Mouse (Mus musculus): ENCODE measurements at regions not wholly inside any gene's neighbourhood (a gene's known extent, or its start where the extent isn't known, plus 50 kb on each side); places are given as distances from the start of the nearest gene placed in this dataset.
A peak's percentile ranks its signal among the peaks of the same experiment; 100 is the strongest.

GRCm38 (mm10) chr7:135767493-135767892 lies 51.3 kb upstream of the Mki67 start:
- H3K27me3 ChIP-seq = no peaks in the 10 kb centered on the region
- H3K36me3 ChIP-seq = no peaks in the 10 kb centered on the region
- H3K4me2 ChIP-seq = no peak overlapping the region
- 70% methylated on average over 6 of the region's 6 CpGs for WGBS
- H3K9me3 ChIP-seq = no peaks in the 10 kb centered on the region
- no peak for ATAC-seq (ENCODE audit: borderline replicate concordance, extremely low read depth, low FRiP score, low TSS enrichment)
- no peak overlapping the region for H3K9ac ChIP-seq
- peaks cover 8% of the 10 kb centered on the region for H3K4me1 ChIP-seq
- no peak overlapping the region for H3K27ac ChIP-seq
- H3K4me3 ChIP-seq = no peak overlapping the region

- H3K4me1 ChIP-seq = peaks cover 8% of the 10 kb centered on the region
- H3K27me3 ChIP-seq = no peaks in the 10 kb centered on the region
- H3K4me2 ChIP-seq = no peak overlapping the region
- no peaks in the 10 kb centered on the region for H3K9me3 ChIP-seq
- H3K27ac ChIP-seq = no peak overlapping the region
- no peak overlapping the region for H3K4me3 ChIP-seq
- WGBS = 86% methylated on average over 11 of the region's 11 CpGs
- ATAC-seq (ENCODE audit: borderline replicate concordance, extremely low read depth, low FRiP score, low TSS enrichment) = no peak
- no peaks in the 10 kb centered on the region for H3K36me3 ChIP-seq
- H3K9ac ChIP-seq = no peak overlapping the region
Measured at GRCm38 (mm10) chr7:135768064-135768463, 51.9 kb upstream of the Mki67 start.

DNA sequence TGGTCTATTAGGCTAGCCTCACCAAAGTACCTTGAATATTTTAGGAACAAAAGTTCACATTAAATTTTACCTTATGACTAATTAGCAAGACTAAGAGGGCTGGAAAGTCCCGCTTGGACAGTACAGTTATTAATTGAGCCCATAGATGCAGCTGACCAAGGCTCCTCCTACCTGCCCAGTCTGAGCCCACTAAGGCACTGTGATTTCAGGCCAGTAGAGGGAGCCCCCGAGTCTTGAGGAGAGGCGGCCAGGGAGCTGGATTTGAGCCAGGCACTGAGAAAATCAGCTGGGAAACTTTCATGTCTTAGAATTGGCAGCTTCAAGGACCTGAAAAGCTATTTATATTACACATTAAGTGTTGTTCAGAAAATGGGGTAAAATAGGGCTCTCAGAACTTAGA lies 52.4 kb upstream of the Mki67 start:
- peak; percentile 74; the same call in 1 of the 2 replicates for ATAC-seq (ENCODE audit: borderline replicate concordance, extremely low read depth, low FRiP score, low TSS enrichment)

GRCm38 (mm10) chr7:135769082-135769673 lies 53.0 kb upstream of the Mki67 start:
- Histone ChIP-seq H3K27me3 (no peaks in the 10 kb centered on the region), H3K9me3 (no peaks in the 10 kb centered on the region), H3K9ac (no peak overlapping the region), H3K27ac (no peak overlapping the region; the same call in 1 of the 2 replicates), H3K4me1 (peaks cover 8% of the 10 kb centered on the region), H3K4me3 (no peak overlapping the region), H3K4me2 (peak overlapping the region; percentile 27; the same call in 1 of the 2 replicates), H3K36me3 (no peaks in the 10 kb centered on the region)
- WGBS = 37% methylated on average over 21 of the region's 21 CpGs
- ATAC-seq (ENCODE audit: borderline replicate concordance, extremely low read depth, low FRiP score, low TSS enrichment) = no peak

More for the DNA sequence above, 52.4 kb upstream of the Mki67 start:
- Histone ChIP-seq H3K27me3 (no peaks in the 10 kb centered on the region), H3K4me3 (no peak overlapping the region), H3K4me1 (peaks cover 8% of the 10 kb centered on the region), H3K36me3 (no peaks in the 10 kb centered on the region), H3K9me3 (no peaks in the 10 kb centered on the region), H3K9ac (no peak overlapping the region), H3K27ac (no peak overlapping the region), H3K4me2 (no peak overlapping the region)
- 8% methylated on average over 3 of the region's 3 CpGs for WGBS

- Histone ChIP-seq H3K4me1 (peaks cover 8% of the 10 kb centered on the region), H3K9ac (no peak overlapping the region), H3K27ac (no peak overlapping the region), H3K4me2 (no peak overlapping the region), H3K4me3 (no peak overlapping the region), H3K9me3 (no peaks in the 10 kb centered on the region), H3K27me3 (no peaks in the 10 kb centered on the region), H3K36me3 (no peaks in the 10 kb centered on the region)
- no peak for ATAC-seq (ENCODE audit: borderline replicate concordance, extremely low read depth, low FRiP score, low TSS enrichment)
- WGBS = 60% methylated on average over 6 of the region's 6 CpGs
Measured at GRCm38 (mm10) chr7:135770051-135770450, 53.9 kb upstream of the Mki67 start.

GRCm38 (mm10) chr7:135775832-135776433 lies 59.8 kb upstream of the Mki67 start:
- H3K4me1 ChIP-seq = no peaks in the 10 kb centered on the region
- no peak overlapping the region for H3K4me3 ChIP-seq
- H3K9me3 ChIP-seq = no peaks in the 10 kb centered on the region
- ATAC-seq (ENCODE audit: borderline replicate concordance, extremely low read depth, low FRiP score, low TSS enrichment) = no peak
- WGBS = 49% methylated on average over 7 of the region's 7 CpGs
- H3K9ac ChIP-seq = no peak overlapping the region
- no peaks in the 10 kb centered on the region for H3K36me3 ChIP-seq
- no peak overlapping the region for H3K27ac ChIP-seq
- H3K4me2 ChIP-seq = no peak overlapping the region
- no peaks in the 10 kb centered on the region for H3K27me3 ChIP-seq

DNA sequence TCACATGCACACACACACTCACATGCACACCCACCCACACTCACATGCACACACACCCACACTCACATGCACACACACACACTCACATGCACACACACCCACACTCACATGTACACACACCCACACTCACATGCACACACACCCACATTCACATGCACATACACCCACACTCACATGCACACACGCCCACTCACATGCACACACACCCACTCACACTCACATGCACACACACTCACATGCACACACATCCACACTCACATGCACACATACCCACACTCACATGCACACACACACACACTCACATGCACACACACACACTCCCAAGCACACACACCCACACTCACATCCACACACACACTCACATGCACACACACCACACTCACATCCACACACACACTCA lies 74.0 kb upstream of the Mki67 start:
- H3K36me3 ChIP-seq = no peaks in the 10 kb centered on the region
- H3K9ac ChIP-seq = no peak overlapping the region
- H3K9me3 ChIP-seq = no peaks in the 10 kb centered on the region
- H3K4me3 ChIP-seq = no peak overlapping the region
- H3K27ac ChIP-seq = no peak overlapping the region
- H3K4me2 ChIP-seq = no peak overlapping the region
- no peak for ATAC-seq (ENCODE audit: borderline replicate concordance, extremely low read depth, low FRiP score, low TSS enrichment)
- no peaks in the 10 kb centered on the region for H3K4me1 ChIP-seq
- H3K27me3 ChIP-seq = no peaks in the 10 kb centered on the region
- 65% methylated on average over 1 of the region's 1 CpGs for WGBS

- no peak for ATAC-seq (ENCODE audit: borderline replicate concordance, extremely low read depth, low FRiP score, low TSS enrichment)
- under 1% methylated on average over 3 of the region's 3 CpGs for WGBS
- no peaks in the 10 kb centered on the region for H3K9me3 ChIP-seq
- no peaks in the 10 kb centered on the region for H3K4me1 ChIP-seq
- H3K4me3 ChIP-seq = no peak overlapping the region
- H3K9ac ChIP-seq = no peak overlapping the region
- H3K4me2 ChIP-seq = no peak overlapping the region
- no peaks in the 10 kb centered on the region for H3K36me3 ChIP-seq
- H3K27ac ChIP-seq = no peak overlapping the region
- no peaks in the 10 kb centered on the region for H3K27me3 ChIP-seq
Measured at GRCm38 (mm10) chr7:135790978-135791377, 74.8 kb upstream of the Mki67 start.

GRCm38 (mm10) chr7:135791953-135792690 lies 76.0 kb upstream of the Mki67 start:
- 60% methylated on average over 6 of the region's 6 CpGs for WGBS
- Histone ChIP-seq H3K36me3 (no peaks in the 10 kb centered on the region), H3K4me2 (no peak overlapping the region), H3K27me3 (no peaks in the 10 kb centered on the region), H3K4me3 (no peak overlapping the region), H3K4me1 (no peaks in the 10 kb centered on the region), H3K9me3 (no peaks in the 10 kb centered on the region), H3K27ac (no peak overlapping the region), H3K9ac (no peak overlapping the region)
- no peak for ATAC-seq (ENCODE audit: borderline replicate concordance, extremely low read depth, low FRiP score, low TSS enrichment)

- Histone ChIP-seq H3K9ac (no peak overlapping the region), H3K4me1 (no peaks in the 10 kb centered on the region), H3K4me2 (no peak overlapping the region), H3K27me3 (no peaks in the 10 kb centered on the region), H3K36me3 (no peaks in the 10 kb centered on the region), H3K9me3 (no peaks in the 10 kb centered on the region), H3K27ac (no peak overlapping the region), H3K4me3 (no peak overlapping the region)
- WGBS = 30% methylated on average over 8 of the region's 8 CpGs
- no peak for ATAC-seq (ENCODE audit: borderline replicate concordance, extremely low read depth, low FRiP score, low TSS enrichment)
Measured at GRCm38 (mm10) chr7:135792918-135793317, 76.8 kb upstream of the Mki67 start.

GRCm38 (mm10) chr7:135794238-135794637 lies 78.1 kb upstream of the Mki67 start:
- H3K4me1 ChIP-seq = no peaks in the 10 kb centered on the region
- no peak for ATAC-seq (ENCODE audit: borderline replicate concordance, extremely low read depth, low FRiP score, low TSS enrichment)
- 39% methylated on average over 7 of the region's 7 CpGs for WGBS
- no peaks in the 10 kb centered on the region for H3K27me3 ChIP-seq
- no peak overlapping the region for H3K27ac ChIP-seq
- no peak overlapping the region for H3K9ac ChIP-seq
- H3K4me3 ChIP-seq = no peak overlapping the region
- H3K4me2 ChIP-seq = no peak overlapping the region
- H3K9me3 ChIP-seq = no peaks in the 10 kb centered on the region
- no peaks in the 10 kb centered on the region for H3K36me3 ChIP-seq

- no peaks in the 10 kb centered on the region for H3K9me3 ChIP-seq
- no peak overlapping the region for H3K9ac ChIP-seq
- H3K4me1 ChIP-seq = no peaks in the 10 kb centered on the region
- 61% methylated on average over 2 of the region's 2 CpGs for WGBS
- no peak for ATAC-seq (ENCODE audit: borderline replicate concordance, extremely low read depth, low FRiP score, low TSS enrichment)
- H3K36me3 ChIP-seq = no peaks in the 10 kb centered on the region
- no peak overlapping the region for H3K4me2 ChIP-seq
- no peak overlapping the region for H3K4me3 ChIP-seq
- no peak overlapping the region for H3K27ac ChIP-seq
- H3K27me3 ChIP-seq = no peaks in the 10 kb centered on the region
Measured at GRCm38 (mm10) chr7:135794679-135795078, 78.5 kb upstream of the Mki67 start.
